Mouse (Mus musculus): ENCODE data around the gene A630023A22Rik.
A peak's percentile ranks its signal among the peaks of the same experiment; 100 is the strongest.

Gene A630023A22Rik

DNA sequence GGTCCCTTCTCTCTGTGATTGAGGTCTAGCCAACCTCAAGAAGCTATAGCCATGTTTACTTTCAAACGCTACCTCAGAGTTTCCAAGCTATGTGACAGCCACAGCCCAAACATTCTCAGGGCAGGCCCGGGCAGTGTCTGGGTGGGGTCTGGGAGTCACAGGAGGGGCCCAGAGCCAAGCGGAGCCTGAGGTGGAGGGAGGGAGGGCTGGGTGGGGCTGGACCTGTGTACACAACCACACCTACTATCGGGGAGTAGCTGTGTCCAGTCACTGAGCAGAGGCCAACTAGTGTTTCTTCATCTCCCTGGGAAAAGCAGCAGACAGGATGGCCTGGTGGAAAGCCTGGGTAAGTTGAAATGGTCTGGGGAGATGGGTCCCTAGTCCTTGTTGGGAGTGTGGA lies 16.8 kb downstream of the A630023A22Rik start, which contains the start of gene Anxa8:
Gene Anxa8 (plus strand): TSS at position 251 of the 400 bp plus-strand sequence.
- DNase-seq: no peak

DNA sequence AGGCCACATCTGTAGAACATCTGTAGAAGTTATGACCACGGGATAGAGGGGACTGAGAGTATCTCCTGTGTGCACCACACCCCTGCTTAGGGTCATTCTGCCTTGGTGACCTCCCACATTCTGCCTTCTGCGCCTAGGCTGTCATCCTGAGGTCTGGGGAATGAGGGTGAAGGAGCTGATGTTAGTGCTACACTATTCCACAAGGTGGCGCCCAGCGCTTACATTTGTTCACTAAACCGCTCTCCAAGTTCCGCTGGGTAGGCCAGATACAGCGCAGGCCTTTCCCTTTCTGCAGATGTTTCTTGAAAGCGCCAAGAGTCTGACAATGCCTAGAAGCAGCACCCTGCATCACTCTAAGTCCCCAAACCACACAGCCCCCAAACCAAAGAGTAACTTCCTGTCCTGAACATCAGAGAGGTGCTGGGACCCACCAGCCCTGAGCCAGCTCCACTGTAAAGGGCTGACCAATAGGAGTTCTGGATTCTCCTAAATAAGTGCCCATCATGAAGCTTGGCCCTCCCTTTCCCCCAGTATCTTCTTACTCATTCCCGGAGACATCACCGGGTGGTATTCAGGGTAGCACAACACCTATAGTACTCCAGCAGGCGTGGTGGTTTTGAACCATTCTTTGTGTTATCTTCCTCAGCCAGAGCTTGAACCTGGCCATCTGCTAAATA lies 22.1 kb downstream of the A630023A22Rik start:
- peak; percentile 59 for DNase-seq

DNA sequence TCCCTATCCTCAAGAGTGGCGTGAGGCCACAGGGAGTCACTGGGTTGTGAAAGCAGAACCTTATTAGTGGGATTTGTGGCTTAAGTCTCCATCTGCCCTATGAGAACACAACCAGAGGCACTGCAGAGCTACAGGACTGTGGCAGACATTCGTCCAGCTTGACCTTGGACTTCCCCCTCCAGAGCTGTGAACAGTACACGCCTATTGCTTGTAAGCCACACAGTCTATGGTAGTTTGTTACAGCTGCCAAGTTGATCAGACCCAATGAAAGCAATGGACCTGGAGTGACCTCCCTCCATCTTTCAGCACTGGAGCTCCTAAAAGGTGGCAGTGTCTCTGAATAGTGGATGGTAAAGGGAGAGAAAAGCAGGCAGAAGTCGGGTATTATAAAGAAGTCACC lies 24.3 kb downstream of the A630023A22Rik start:
- DNase-seq: no peak

DNA sequence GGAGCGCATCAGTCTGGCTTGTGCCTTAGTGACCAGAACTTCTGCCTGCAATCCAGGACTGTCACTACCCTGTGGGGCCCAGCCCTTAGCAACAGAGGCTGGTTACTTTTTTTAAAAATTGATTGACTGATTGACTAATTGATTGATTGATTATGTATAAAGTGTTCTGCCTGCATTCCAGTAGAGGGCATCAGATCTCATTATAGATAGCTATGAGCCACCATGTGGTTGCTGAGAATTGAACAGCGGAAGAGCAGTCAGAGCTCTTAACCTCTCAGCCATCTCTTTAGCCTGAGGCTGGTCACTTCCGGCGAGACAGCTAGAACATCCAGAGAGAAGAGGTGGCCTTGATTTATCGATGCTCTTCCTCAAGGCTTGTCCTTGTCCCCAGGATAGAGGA lies 25.3 kb downstream of the A630023A22Rik start:
- DNase-seq: no peak

DNA sequence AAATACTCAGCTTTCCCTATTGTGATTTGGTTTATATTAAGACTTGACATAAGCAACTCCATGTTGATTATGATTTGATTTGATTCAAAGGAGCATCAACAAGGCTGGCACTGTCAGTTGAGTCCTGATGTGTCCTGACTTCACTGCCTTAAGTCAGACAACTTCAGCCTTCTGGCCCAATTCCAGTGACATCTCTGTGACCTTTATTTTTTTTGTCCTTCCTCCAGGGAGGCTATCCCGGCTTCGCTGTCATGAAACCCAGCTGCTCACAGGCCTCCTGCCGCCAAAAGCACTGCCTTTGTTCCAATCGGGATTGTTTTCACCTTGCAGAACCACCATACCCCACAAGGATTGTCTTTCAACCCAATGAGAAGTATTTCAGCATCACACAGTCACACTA lies 27.2 kb downstream of the A630023A22Rik start:
- no peak for DNase-seq

DNA sequence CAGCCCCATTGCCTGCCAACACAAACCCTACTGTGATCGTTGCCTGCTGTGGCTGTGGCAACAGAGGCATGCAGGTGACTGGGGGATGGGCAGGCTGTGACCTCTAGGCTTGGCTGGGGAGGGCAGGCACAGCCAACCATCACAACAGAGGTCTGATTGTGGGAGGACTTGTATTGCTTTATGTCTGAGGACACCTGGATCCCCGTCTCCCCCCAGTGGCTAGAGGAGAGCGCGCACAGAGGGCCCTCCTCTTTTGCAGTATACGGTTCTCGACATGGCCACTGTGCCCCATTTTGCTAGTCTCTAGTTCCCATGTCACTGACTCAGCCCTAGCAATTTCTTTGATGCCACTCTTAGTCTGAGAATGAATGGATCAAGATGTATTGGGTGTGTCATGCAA lies 30.9 kb downstream of the A630023A22Rik start:
- DNase-seq: no peak

DNA sequence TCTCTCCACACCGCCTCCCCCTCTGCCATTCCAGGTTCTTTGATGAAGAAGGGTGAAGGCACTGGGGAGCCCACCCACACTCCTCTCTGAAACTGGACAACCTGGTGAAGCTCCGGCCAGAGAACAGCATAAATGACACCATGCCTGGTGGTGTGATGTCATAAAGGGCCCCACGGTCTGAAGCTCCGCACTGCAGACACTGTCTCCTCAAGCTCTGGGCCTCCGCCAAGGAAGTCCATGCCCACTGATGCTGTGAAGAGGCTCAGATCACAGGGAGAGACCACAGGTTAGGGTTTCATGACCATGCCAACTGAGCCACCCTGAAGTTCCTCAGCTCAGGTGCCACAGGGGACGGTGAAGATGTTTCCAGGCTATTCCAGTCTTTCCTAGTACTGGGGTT lies 50.0 kb downstream of the A630023A22Rik start, which contains the start of gene Antxrl:
Gene Antxrl (plus strand): TSS at position 192 of the 400 bp plus-strand sequence.
- DNase-seq: no peak

DNA sequence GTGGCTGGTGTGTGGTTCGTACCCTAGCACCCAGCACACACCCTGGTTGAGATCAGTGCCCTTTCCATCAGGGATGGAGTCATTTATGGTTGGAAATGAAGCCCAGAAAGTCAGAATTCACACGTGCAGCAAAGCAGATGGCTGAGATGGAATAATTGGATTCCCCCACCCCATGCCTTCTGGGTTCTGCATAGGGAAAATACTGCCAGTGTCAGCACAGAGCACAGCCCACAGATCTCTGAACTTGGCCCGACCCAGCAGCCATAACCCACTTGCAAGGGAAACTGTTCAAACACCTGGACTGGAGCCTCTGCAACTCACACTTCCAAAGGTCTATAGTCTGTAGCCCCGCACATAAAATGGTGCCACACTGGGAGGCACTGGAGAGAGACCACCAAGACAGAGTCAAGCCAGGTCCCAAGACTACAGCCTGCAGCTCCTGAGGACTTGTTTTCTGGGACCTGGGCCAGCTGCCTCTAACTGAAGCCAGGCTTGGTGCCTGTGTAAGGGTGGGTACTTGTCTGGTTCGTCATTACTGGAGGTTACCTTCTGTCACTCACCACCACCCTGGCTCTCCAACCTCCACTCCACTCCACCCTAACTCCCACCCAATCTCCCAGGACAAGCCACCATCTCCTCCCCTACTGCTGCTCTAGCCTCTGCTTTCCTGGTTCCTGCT lies 52.3 kb downstream of the A630023A22Rik start:
- no peak for DNase-seq

DNA sequence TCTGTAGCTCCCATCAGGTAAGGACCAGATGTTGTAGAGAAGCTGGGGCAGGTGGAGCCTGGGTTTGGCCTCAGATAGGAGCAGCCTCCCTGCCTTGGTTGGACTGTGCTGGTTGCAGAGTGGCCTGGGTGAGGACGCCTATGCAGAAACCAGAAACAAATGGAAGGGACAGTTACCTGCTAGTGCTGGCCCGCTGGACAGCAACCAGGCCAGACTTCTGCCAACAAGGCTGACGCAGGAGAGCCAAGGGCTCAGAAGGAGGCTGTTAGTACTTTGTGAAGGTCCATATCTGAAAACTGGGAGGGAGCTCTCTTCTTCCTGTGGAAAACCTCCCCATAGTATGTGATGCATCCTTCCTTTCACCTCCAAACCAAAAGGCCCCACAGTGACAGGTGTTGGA lies 59.2 kb downstream of the A630023A22Rik start:
- DNase-seq: no peak

DNA sequence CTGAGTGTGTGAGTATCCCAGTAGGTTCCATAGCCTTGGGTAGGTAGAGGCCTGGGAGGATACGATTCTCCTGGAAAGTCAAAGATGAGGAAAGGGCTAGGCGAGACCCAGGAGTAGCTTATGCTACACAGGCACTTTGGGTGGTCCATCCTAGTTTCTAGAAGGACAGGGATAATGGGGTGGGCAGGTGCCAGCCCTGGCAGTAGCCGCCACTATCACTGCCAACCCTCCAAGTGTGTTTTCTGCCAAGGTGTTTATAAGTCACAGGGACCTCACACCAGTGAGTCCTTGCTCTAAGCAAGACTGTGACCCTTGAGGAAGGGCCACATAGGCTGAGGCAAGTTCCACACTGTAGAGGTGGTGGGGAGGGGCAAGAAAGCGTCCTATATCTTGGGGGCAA lies 61.3 kb downstream of the A630023A22Rik start:
- no peak for DNase-seq

DNA sequence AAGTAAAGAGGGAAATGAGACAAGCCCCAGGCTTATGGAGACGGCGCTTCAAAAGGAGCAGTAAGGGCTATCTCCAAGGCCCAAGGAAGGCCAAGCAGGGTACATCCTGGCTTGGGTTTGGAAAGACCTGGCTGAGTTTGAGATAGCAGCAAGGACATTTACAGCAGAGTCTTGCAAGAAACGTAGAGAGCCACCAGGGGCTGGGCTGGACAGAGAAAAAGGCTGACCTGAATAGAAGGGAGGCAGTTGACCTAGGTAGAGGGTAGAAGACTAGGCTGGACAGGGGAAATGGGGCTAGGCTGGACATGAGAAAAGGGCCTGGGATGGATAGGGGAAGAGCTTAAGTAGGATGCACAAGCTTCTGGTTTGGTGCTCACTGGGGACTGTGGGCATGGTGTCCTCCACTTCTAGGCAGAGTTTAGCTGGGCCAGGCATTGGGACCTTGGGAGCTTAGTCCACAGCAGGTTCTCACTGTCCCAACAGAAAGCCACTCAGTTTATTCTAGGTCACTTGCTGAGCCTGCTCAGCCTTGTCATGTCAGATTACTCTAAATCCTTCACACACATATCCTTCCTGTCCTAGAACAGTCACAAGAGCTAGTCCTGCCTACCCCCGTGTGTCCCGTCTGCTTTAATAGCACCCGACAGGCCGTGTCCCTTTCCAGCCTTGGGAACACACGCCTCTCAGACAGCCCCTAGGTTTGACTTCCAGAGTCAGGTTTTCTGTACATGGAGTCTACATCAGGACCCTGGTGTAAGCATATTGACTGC lies 68.5 kb downstream of the A630023A22Rik start:
- no peak for DNase-seq

DNA sequence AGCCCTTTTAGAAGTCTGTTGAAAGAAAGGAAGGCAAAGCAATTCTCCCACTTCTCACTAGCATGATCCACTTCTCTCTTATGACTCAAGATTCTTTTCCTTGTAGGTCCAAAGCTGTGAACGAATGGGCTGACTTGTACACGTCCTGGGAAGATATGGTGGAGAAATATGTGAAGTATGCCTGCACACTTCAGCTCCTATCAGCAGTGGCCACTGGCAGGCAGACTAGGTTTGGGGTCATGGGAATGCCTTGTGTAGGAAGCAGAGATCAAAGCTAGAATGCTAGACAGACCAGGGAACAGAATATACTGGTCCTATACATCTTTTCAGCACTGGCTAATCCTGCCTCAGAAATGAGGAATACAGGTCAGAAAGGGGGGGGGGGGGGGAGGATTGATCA lies 75.8 kb downstream of the A630023A22Rik start:
- DNase-seq: no peak

DNA sequence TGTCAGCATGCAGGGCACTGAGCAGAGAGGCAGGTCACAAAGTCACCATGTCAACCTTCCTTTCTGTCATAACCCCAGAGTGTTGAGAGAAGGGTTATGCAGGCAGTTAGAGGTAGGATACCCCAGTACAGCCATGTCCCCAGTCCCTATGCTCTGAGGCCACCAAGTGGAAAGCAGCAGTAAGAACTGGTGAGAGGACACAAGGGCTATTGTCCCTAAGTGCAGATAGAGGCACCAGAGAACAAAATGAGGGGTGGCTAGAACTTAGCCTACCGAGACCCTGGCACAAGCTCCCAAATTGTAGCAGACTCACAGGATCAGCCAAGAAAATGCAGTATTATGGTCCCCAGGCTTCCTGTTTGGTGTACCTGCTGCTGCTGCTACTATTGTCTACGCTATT lies 85.6 kb downstream of the A630023A22Rik start:
- DNase-seq: no peak

DNA sequence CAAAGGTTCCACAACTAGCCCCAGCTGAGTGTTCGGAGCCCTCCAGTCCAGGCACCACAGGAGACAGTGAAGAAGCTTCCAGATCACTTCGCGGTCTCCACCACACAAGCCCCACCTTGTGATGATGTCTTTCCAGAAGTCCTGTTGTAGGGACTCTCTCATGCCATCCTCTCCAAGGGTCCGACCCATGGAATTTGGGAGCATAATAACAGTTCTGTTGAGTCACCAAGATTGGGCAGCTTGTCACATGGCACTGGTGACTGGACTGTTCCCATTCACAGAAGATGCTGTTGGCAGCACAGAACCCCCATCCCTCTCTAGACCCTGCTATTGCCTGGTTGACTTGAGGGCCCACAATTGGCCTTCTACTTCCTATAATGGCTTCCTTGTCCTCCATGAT lies 86.2 kb downstream of the A630023A22Rik start, which contains the start of gene Gm5460:
Gene Gm5460 (plus strand): TSS at position 378 of the 400 bp plus-strand sequence.
- no peak for DNase-seq

DNA sequence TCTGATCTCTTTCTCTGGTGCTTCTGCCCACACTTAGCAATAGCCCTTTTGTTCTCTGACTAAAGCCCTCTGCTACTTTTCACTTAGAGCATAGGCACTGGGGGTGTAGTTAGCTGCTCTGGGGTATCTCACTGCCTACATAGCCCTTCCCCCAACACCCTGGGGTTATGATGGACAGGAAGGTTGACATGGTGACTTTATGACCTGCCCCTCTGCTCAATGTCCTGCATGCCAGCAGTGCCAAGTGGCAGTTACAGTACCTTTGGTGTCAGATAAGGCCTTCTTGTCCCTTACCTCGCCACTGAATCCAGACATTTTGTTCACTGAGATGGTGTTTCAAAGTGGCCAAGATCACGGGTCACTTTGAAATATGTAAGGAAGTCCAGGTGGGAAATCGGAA lies 87.5 kb downstream of the A630023A22Rik start, which contains the start of gene Gm30083:
Gene Gm30083 (minus strand): TSS at position 120 of the 400 bp plus-strand sequence.
- DNase-seq: no peak

DNA sequence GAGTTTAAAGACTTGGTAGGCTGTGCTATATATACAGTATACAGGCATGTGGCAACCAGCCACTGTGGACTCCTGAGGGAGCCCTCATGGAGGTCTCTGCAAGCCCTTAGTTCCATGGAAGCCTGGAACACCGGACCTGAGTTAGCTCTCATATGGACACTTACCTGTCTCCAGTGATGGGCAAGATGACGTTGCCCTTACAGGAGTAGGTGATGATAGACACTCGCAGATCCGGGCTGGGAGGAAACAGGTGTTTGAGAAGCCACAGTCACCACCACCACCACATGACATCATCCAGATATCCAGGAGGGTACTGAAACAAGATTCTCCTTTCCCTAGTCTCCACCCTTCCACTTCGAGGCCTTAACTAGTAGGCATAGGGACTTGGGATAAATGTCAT lies 100.2 kb downstream of the A630023A22Rik start:
- DNase-seq: no peak

DNA sequence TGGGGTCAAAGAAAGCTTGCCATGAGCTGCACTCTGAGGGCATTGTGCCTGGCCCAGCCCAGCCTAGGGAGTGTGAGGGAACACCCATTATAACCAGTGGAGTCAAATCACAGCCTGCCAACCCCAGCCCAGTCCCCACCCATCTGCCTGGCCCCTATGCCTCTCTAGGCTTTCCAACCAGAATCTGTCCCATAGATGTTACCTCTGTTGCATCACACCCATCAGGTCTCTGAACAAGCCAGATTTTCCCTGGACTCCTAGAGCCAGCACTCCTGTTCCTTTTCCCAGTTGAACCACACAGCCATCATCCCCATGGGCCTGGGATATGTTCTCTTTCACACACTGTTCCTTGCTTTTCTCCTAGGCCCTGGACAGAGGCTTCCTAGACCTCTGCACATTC lies 101.1 kb downstream of the A630023A22Rik start:
- DNase-seq: no peak

All from right cerebral cortex, adult 18-20 months (tissue).